Mouse (Mus musculus): ENCODE measurements around the gene Kat6b.
"Not testable (repeated sequence)": the region's sequence is repeated elsewhere in the genome, so short reads cannot be mapped to it uniquely, and the experiment has no call there.

DNA sequence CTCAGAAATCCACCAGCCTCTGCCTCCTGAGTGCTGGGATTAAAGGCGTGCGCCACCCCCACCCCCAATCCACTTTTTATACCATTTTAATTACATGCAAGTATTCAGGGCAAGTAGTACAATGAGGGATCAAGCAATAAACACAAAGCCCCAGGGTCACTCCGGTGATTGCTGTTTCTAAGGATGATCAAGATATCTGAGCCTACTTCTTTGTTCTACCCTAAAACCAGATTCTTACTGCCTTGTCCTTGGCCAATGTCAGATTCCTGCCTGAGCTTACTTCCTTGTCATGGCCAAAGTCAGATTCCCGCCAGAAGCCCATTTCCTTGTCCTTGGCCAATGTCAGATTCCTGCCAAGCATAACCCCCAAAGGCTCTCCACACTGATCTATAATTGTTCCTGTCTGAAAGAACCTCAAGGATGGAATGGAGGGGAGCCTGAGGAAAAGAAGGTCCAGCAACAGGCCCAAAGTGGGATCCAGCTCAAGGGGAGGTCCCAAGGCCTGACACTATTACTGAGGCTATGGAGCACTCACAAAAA is 6.6 kb upstream of the Kat6b start:
- TF ChIP-seq CTCF (conservative IDR thresholded peaks at IDR 0.05; ENCODE audit: insufficient read depth, insufficient read length, low read depth, low read length); POLR2A (IDR thresholded peaks at IDR 0.05; ENCODE audit: low read depth, low read length): not testable (repeated sequence)

Measured in kidney, adult 2 months (tissue).